Mouse (Mus musculus): ENCODE data around the gene Atf5. TPM values are rescaled to one million over a fixed set of nuclear protein-coding genes. Genes with fewer than 3 reads are reported as not detected.

Gene Atf5
- polyA plus RNA-seq, 1 experiment = 9.6 TPM

DNA sequence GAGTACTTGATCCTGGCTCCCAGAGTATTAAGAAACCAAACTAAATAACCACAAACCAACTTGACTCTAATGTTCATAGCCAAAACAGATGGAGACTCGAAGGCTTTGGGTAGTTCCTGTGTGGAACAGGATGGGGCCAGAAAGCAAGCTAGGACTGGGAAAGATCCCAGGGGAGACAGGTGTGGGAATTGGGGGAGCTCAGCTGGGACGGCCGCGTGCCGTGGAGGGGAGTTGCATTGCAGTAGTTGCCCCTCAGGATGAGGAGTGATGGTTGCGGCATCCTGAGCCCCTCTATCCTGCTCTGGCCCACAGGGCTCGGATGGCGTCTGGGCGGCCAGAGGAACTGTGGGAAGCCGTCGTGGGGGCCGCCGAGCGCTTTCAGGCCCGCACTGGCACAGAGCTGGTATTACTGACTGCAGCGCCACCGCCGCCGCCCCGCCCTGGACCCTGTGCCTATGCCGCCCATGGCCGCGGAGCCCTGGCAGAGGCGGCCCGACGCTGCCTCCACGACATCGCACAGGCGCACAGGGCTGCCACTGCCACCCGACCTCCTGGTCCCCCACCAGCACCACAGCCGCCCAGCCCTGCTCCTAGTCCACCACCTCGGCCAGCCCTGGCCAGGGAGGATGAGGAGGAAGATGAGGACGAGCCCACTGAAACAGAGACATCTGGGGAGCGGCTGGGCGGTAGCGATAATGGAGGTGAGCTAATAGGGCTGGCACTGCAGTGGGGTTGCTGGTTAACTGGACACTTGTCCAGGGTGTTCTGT, 36.0 kb upstream of the Atf5 start:
- no peaks in the 10 kb centered on the region for H3K4me1 ChIP-seq (ENCODE audit: control insufficient read depth, insufficient read depth, low read length)
- TF ChIP-seq CTCF (IDR thresholded peaks at IDR 0.05; ENCODE audit: low read depth, low read length) (no peak), POLR2A (IDR thresholded peaks at IDR 0.05; ENCODE audit: insufficient read depth, low read length) (no peak), EP300 (IDR thresholded peaks at IDR 0.05; ENCODE audit: insufficient read depth, low read depth, low read length) (no peak)
- H3K4me3 ChIP-seq (ENCODE audit: low read depth, low read length) = peak overlapping the region; percentile 35
- H3K27ac ChIP-seq (ENCODE audit: insufficient read depth, low read length) = no peak overlapping the region
- H3K9ac ChIP-seq (ENCODE audit: low read depth, poor library complexity, severe bottlenecking) = peak overlapping the region; percentile 41; the same call in 1 of the 2 replicates
- H3K36me3 ChIP-seq (ENCODE audit: control insufficient read depth, insufficient read depth, low read length, poor library complexity, severe bottlenecking) = no peaks in the 10 kb centered on the region
- H3K9me3 ChIP-seq (replicated peaks; ENCODE audit: control insufficient read depth, insufficient read depth, low read length, poor library complexity, severe bottlenecking) = no peaks in the 10 kb centered on the region
- H3K27me3 ChIP-seq (ENCODE audit: control insufficient read depth, insufficient read depth, low read length, poor library complexity, severe bottlenecking) = no peaks in the 10 kb centered on the region

DNA sequence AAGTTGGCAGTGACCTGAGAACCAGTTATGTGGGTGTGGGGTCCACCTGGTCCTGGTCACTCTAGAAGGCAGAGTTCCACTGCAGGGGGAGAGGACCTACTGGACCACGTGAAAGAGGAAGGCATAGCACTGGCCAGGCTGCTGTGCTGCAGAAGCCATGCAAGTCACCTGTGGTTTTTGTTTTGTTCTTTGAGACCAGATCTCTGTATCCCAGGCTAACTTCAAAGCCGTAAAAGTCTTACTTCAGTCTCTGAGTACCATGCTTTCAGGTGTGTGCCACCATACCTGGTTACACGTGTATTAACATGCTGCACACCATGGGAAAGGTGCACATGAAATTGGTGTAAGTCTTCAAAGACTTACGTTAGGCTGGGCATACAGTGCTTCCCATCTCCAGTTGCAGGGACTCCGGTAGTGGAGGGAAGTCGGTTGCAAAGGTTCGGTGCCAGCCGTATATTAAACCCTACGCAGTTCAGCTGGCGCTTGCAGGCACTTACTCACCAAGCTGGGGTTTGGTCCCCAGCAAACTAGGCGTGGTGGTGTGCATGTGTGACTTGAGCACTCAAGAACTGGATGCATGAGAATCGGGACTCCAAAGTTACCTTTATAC, 35.3 kb upstream of the Atf5 start:
- Histone ChIP-seq H3K9ac (ENCODE audit: low read depth, poor library complexity, severe bottlenecking) (no peak overlapping the region), H3K27ac (ENCODE audit: insufficient read depth, low read length) (no peak overlapping the region), H3K36me3 (ENCODE audit: control insufficient read depth, insufficient read depth, low read length, poor library complexity, severe bottlenecking) (no peaks in the 10 kb centered on the region), H3K27me3 (ENCODE audit: control insufficient read depth, insufficient read depth, low read length, poor library complexity, severe bottlenecking) (no peaks in the 10 kb centered on the region), H3K4me3 (ENCODE audit: low read depth, low read length) (no peak overlapping the region), H3K4me1 (ENCODE audit: control insufficient read depth, insufficient read depth, low read length) (no peaks in the 10 kb centered on the region), H3K9me3 (replicated peaks; ENCODE audit: control insufficient read depth, insufficient read depth, low read length, poor library complexity, severe bottlenecking) (no peaks in the 10 kb centered on the region)
- TF ChIP-seq EP300 (IDR thresholded peaks at IDR 0.05; ENCODE audit: insufficient read depth, low read depth, low read length) = no peak
- TF ChIP-seq CTCF (IDR thresholded peaks at IDR 0.05; ENCODE audit: low read depth, low read length) = no peak
- TF ChIP-seq POLR2A (IDR thresholded peaks at IDR 0.05; ENCODE audit: insufficient read depth, low read length) = no peak

DNA sequence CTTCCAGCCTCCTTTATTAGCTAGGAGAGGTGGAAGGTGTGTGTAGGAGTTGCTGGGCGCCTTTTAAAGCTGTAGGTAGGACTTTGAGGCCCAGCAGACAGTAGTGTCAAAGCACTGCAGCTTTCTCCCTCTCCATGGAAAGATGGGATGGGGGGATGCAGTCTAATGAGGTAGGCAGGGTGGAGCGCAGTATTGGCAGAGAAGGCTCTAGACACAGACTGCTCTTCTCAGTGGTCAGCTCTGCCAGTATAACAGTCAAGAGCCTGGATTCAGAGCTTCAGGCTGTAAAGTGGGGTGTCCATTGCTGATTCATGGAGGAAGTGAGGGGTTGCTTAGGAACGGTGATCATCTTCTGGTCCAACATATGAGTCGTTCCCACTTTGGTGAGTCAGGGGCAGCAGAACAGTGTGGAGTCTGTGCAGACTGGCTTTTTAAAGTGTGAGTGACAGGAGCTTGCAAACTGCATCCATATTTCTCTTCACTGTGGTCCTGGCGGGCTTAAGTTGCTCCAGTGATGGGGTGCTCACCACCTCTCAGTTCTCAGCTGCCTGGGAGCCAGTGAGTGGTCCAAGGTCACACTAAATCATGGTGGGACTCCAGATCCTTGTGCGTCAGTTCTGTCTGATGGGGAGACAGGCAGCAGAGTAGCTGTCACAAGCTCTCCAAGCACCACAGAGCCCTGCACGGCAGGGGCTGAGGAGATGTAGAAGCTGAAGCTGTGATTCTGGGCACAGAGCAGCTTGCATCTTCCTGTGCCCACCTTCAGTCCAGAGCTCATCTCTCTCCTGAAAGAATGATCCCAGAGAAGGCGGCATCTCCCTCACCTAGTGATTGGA, 34.5 kb upstream of the Atf5 start:
- Histone ChIP-seq H3K4me3 (ENCODE audit: low read depth, low read length) (peak overlapping the region; percentile 88), H3K9me3 (replicated peaks; ENCODE audit: control insufficient read depth, insufficient read depth, low read length, poor library complexity, severe bottlenecking) (no peaks in the 10 kb centered on the region), H3K36me3 (ENCODE audit: control insufficient read depth, insufficient read depth, low read length, poor library complexity, severe bottlenecking) (no peaks in the 10 kb centered on the region), H3K27me3 (ENCODE audit: control insufficient read depth, insufficient read depth, low read length, poor library complexity, severe bottlenecking) (no peaks in the 10 kb centered on the region), H3K4me1 (ENCODE audit: control insufficient read depth, insufficient read depth, low read length) (no peaks in the 10 kb centered on the region), H3K9ac (ENCODE audit: low read depth, poor library complexity, severe bottlenecking) (peak overlapping the region; percentile 69), H3K27ac (ENCODE audit: insufficient read depth, low read length) (no peak overlapping the region)
- TF ChIP-seq POLR2A (IDR thresholded peaks at IDR 0.05; ENCODE audit: insufficient read depth, low read length) = no peak
- no peak for TF ChIP-seq EP300 (IDR thresholded peaks at IDR 0.05; ENCODE audit: insufficient read depth, low read depth, low read length)
- TF ChIP-seq CTCF (IDR thresholded peaks at IDR 0.05; ENCODE audit: low read depth, low read length) = no peak

DNA sequence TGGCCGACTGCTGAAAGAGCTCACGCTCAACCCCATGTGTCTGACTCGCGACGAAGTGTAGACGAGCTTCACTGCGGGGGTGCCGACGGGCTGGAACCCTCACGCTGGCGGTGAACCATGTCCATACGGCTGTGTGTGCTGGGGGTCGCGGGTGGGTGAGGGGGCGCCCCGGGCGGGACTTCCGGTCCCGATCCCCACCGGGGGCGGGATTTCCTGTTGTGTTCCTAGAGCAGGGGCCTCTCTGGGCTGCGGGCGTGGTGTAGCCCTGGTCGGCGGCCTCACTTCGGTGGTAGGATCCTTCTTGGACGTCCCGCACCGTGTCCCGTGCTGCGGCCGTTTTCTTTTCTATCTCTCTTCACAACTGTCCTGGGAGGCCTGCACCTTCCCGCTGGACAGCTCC, 33.7 kb upstream of the Atf5 start:
- TF ChIP-seq POLR2A (IDR thresholded peaks at IDR 0.05; ENCODE audit: insufficient read depth, low read length) = no peak
- Histone ChIP-seq H3K4me1 (ENCODE audit: control insufficient read depth, insufficient read depth, low read length) (no peaks in the 10 kb centered on the region), H3K36me3 (ENCODE audit: control insufficient read depth, insufficient read depth, low read length, poor library complexity, severe bottlenecking) (no peaks in the 10 kb centered on the region), H3K9ac (ENCODE audit: low read depth, poor library complexity, severe bottlenecking) (peak overlapping the region; percentile 69), H3K27me3 (ENCODE audit: control insufficient read depth, insufficient read depth, low read length, poor library complexity, severe bottlenecking) (no peaks in the 10 kb centered on the region), H3K4me3 (ENCODE audit: low read depth, low read length) (peak overlapping the region; percentile 88), H3K9me3 (replicated peaks; ENCODE audit: control insufficient read depth, insufficient read depth, low read length, poor library complexity, severe bottlenecking) (no peaks in the 10 kb centered on the region), H3K27ac (ENCODE audit: insufficient read depth, low read length) (peak overlapping the region; percentile 54)

DNA sequence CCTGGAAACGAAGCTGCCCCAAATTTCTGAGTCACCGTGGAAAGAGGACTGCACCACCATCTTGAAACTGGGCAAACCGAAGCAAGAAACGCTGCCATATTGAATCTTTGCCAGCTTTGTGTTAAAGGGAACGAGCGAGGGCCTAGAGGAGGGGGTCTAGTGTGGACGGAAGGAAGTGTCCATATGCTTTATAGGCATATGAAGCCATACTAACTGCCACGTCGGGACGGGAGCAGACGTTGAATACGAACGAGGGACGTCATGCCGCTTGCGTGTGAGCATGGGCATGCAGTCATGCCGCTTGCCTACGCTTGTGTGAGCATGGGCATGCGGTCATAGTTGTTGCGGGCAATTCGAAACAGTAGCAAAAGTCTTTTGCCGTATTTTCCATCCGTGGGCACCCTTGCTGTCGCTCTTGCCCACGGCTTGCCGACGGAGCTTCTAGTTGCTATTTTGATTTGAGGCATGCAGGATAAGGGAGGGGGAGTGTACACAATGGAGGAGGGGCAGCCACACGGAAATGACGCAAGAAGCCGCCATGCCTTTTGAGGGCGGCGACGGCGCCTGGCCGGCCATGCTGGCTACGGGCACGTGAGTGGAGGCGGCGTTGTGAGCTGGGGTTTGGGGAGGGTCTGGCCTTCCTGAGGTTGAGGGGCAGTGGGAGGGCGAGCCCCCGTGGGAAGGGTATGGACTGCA, 33.1 kb upstream of the Atf5 start:
- H3K4me3 ChIP-seq (ENCODE audit: low read depth, low read length) = peak overlapping the region; percentile 88
- no peaks in the 10 kb centered on the region for H3K9me3 ChIP-seq (replicated peaks; ENCODE audit: control insufficient read depth, insufficient read depth, low read length, poor library complexity, severe bottlenecking)
- H3K9ac ChIP-seq (ENCODE audit: low read depth, poor library complexity, severe bottlenecking) = peak overlapping the region; percentile 69
- H3K27ac ChIP-seq (ENCODE audit: insufficient read depth, low read length) = peak overlapping the region; percentile 77
- no peaks in the 10 kb centered on the region for H3K36me3 ChIP-seq (ENCODE audit: control insufficient read depth, insufficient read depth, low read length, poor library complexity, severe bottlenecking)
- TF ChIP-seq EP300 (IDR thresholded peaks at IDR 0.05; ENCODE audit: insufficient read depth, low read depth, low read length) = 0 out of 2 replicates have a peak, but pooled peaks have one; percentile 57
- TF ChIP-seq POLR2A (IDR thresholded peaks at IDR 0.05; ENCODE audit: insufficient read depth, low read length) = peak; percentile 75
- TF ChIP-seq CTCF (IDR thresholded peaks at IDR 0.05; ENCODE audit: low read depth, low read length) = no peak
- no peaks in the 10 kb centered on the region for H3K27me3 ChIP-seq (ENCODE audit: control insufficient read depth, insufficient read depth, low read length, poor library complexity, severe bottlenecking)
- no peaks in the 10 kb centered on the region for H3K4me1 ChIP-seq (ENCODE audit: control insufficient read depth, insufficient read depth, low read length)
